ENCODE assay signal across 9 mouse cellular contexts in the genomic region with DNA sequence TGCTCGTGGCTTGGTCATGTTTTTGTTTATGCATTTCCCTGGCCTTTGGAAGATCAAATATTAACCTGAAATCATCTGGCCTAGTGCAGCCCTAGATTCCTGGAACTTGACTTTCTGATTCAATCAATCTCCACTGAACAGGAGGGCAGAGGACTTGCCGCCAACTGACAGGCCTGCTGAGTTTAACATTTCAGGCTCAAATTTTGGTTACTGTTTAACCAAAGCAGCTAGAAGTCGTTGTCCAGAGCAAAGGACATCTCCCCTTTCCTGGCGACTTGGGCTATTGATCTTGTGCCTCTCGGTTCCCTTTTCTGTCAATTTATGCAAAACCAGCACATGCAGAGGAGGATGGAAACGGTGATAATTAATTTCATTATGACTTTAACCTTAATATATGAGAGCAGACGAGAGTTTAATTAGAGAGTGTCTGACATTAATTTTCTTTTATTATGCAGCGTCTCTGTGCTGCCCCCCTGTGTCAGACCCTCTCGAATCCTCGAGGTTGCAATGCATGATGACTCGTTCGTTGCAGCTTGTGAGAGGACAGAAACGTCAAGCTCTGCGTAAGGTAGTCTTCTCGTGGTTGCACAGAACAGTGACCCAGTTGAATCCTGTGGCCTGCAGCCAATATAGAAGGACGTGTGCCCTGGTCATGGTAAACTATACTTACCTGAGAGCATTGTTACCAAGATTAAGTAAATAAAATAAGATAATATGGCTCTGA. TPM values are rescaled to one million over a fixed set of nuclear protein-coding genes. Genes with fewer than 3 reads are reported as not detected.
DNase-seq lines count a peak whose midpoint lies in the region; ATAC-seq and TF ChIP-seq lines count a peak whose summit lies in the region.
"Had no signal": no experiment of that assay in that cellular context is flagged by ENCODE, and none has a peak within 500 bp of the region (broad histone marks: within the 10 kb centered on the region; RNA-seq: fewer than 3 reads in every experiment).

No protein-coding gene starts in this region.

- no peak overlapping the region for H3K4me3 ChIP-seq in kidney, embryonic 15.5 days (replicated peaks)
- H3K4me3 ChIP-seq in midbrain, postnatal 0 days (ENCODE audit: low read depth, low read length), result no peak overlapping the region

- no peak overlapping the region for H3K9ac ChIP-seq in kidney, embryonic 15.5 days
- no peak overlapping the region for H3K9ac ChIP-seq in midbrain, postnatal 0 days (replicated peaks; ENCODE audit: low read length, poor library complexity, severe bottlenecking)

- no peaks in the 10 kb centered on the region for H3K36me3 ChIP-seq in kidney, embryonic 15.5 days
- H3K36me3 ChIP-seq in midbrain, postnatal 0 days (ENCODE audit: insufficient read depth, low read length), result no peaks in the 10 kb centered on the region

- peak; percentile 89 for ATAC-seq in kidney, embryonic 15.5 days (replicated peaks; ENCODE audit: low FRiP score)
- no peak for ATAC-seq in midbrain, postnatal 0 days (ENCODE audit: low FRiP score)

- 47% methylated on average over 16 of the region's 16 CpGs for WGBS in kidney, embryonic 15.5 days
- WGBS in midbrain, postnatal 0 days, result 54% methylated on average over 16 of the region's 16 CpGs

- no peaks in the 10 kb centered on the region for H3K27me3 ChIP-seq in kidney, embryonic 15.5 days
- H3K27me3 ChIP-seq in midbrain, postnatal 0 days (ENCODE audit: insufficient read depth, low read length), result no peaks in the 10 kb centered on the region

- H3K27ac ChIP-seq in kidney, embryonic 15.5 days, result peak overlapping the region; percentile 56
- H3K27ac ChIP-seq in midbrain, postnatal 0 days (ENCODE audit: low read depth, low read length), result no peak overlapping the region

- DNase-seq in layer of hippocampus, postnatal 10 days (ENCODE audit: low spot score in 2 of 2), result peak; percentile 36 to 51
- DNase-seq in layer of hippocampus, adult 9-10 months (ENCODE audit: low spot score), result no peak
- DNase-seq in embryo, embryonic 11 days, result peak; percentile 23
- DNase-seq in midbrain, postnatal 0 days (ENCODE audit: low spot score), result peak; percentile 72
- DNase-seq in adrenal gland, postnatal 36 days, result no peak
- no peak for DNase-seq in natural killer cell, adult 2 months (ENCODE audit: low spot score in 2 of 2)
- no peak for DNase-seq in spleen, postnatal 36 days (ENCODE audit: low spot score in 2 of 2)
- DNase-seq: cerebellum, adult 11-12 months had no signal

- no peaks in the 10 kb centered on the region for H3K9me3 ChIP-seq in kidney, embryonic 15.5 days (replicated peaks)
- no peaks in the 10 kb centered on the region for H3K9me3 ChIP-seq in midbrain, postnatal 0 days (ENCODE audit: low read length)

- no peaks in the 10 kb centered on the region for H3K4me1 ChIP-seq in kidney, embryonic 15.5 days
- H3K4me1 ChIP-seq in midbrain, postnatal 0 days (ENCODE audit: insufficient read depth, low read length), result no peaks in the 10 kb centered on the region

- H3K4me2 ChIP-seq in kidney, embryonic 15.5 days, result peak overlapping the region; percentile 32
- no peak overlapping the region for H3K4me2 ChIP-seq in midbrain, postnatal 0 days (ENCODE audit: low read depth, low read length, poor library complexity, severe bottlenecking)

- peak; percentile 70 for TF ChIP-seq CTCF in midbrain, postnatal 0 days (IDR thresholded peaks at IDR 0.05)

RNA-seq across cellular contexts. Expression of gene E2f7, which starts 37.7 kb away (rescaled TPM):
- 1 to 10 TPM; 1.7 to 2.1 TPM for total RNA-seq in layer of hippocampus, postnatal 10 days (2021)
- 26.5 and 29.5 TPM in 2 replicates for polyA plus RNA-seq in kidney, embryonic 15.5 days (2015; fragmentation: Nextera tagmentation; extraction: Ambion mirVana)
- total RNA-seq in midbrain, postnatal 0 days (2014; rRNA removed), result 1.4 and 4.2 TPM in 2 replicates
- polyA plus RNA-seq in midbrain, postnatal 0 days (2015; fragmentation: Nextera tagmentation; extraction: Ambion mirVana), result 2.0 and 2.3 TPM in 2 replicates
- total RNA-seq in adrenal gland, postnatal 36 days (2021), result 1 to 10 TPM in 1 of 2 experiments, under 1 TPM in 1; 0.89 to 1.4 TPM

Comparison
In these comparisons a context has a peak if more than half of its experiments do, and no peak if none do; other contexts are left out.
1. DNase-seq: peak in layer of hippocampus, postnatal 10 days (2 of 2), embryo, embryonic 11 days (single experiment) and midbrain, postnatal 0 days (single experiment); none in layer of hippocampus, adult 9-10 months (single experiment), adrenal gland, postnatal 36 days (0 of 2), natural killer cell, adult 2 months (0 of 2) and spleen, postnatal 36 days (0 of 2).